Mouse (Mus musculus) liver, embryonic 13.5 days (tissue): ENCODE data around the gene Tagln2. TPM values are rescaled to one million over a fixed set of nuclear protein-coding genes. Genes with fewer than 3 reads are reported as not detected.

Experiments
- ATAC-seq: fragments of 200-750 bp; cut with Nextera tagmentation; 2 replicates; pipeline ENCODE4 v1.8.0; 2017; ENCODE audit warnings: low read depth, mild to moderate bottlenecking, moderate number of reproducible peaks, moderate library complexity
- DNase-seq: peaks from one replicate; pipeline ENCODE4 v3.0.0; 2022
- H3K27ac ChIP-seq: fragments of 300-500 bp; sonication (generic); 2 replicates; pipeline ENCODE4 v1.5.1; 2015; ENCODE audit warnings: moderate library complexity, mild to moderate bottlenecking, inconsistent platforms
- H3K27me3 ChIP-seq: fragments of 300-500 bp; sonication (generic); 2 replicates; pipeline ENCODE4 v1.6.1; 2015; ENCODE audit warnings: mild to moderate bottlenecking, inconsistent platforms
- H3K36me3 ChIP-seq: fragments of 300-500 bp; sonication (generic); 2 replicates; pipeline ENCODE4 v1.6.1; 2015; ENCODE audit warnings: mild to moderate bottlenecking, inconsistent platforms
- H3K4me1 ChIP-seq: fragments of 300-500 bp; sonication (generic); replicated peaks from 2 replicates; pipeline ENCODE4 v1.6.1; 2015; ENCODE audit warnings: inconsistent platforms
- H3K4me2 ChIP-seq: fragments of 300-500 bp; sonication (generic); 2 replicates; pipeline ENCODE4 v1.6.1; 2015; ENCODE audit warnings: inconsistent platforms, mild to moderate bottlenecking, moderate library complexity
- H3K4me3 ChIP-seq: fragments of 300-500 bp; sonication (generic); replicated peaks from 2 replicates; pipeline ENCODE4 v1.5.1; 2015; ENCODE audit warnings: mild to moderate bottlenecking, inconsistent platforms
- H3K9ac ChIP-seq: fragments of 300-500 bp; sonication (generic); 2 replicates; pipeline ENCODE4 v1.6.1; 2015; ENCODE audit warnings: mild to moderate bottlenecking, inconsistent platforms
- H3K9me3 ChIP-seq: fragments of 300-500 bp; sonication (generic); replicated peaks from 2 replicates; pipeline ENCODE4 v1.6.1; 2016; ENCODE audit warnings: inconsistent platforms
- WGBS: fragments of 180-500 bp; shearing (Covaris S2); methylation state at CpG from one replicate; pipeline ENCODE4 v1.1.7; 2015; ENCODE audit not compliant: insufficient replicate concordance; 5-methylcytosine and 5-hydroxymethylcytosine counted together
- polyA plus RNA-seq: library from polyadenylated mRNA; unstranded; fragments of >200 nt; fragmentation: Nextera tagmentation; extraction: Ambion mirVana; gene quantifications from 2 replicates; pipeline ENCODE4 v1.2.1, GENCODE M21; 2015

Gene Tagln2
- polyA plus RNA-seq, 1 experiment from 2014 or later: 127 TPM

- ATAC-seq: peak; percentile 44; the same call in 1 of the 2 replicates
- H3K9ac ChIP-seq: no peak overlapping the region
- H3K4me1 ChIP-seq: peaks cover 52% of the 10 kb centered on the region
- no peaks in the 10 kb centered on the region for H3K9me3 ChIP-seq
- no peak overlapping the region for H3K4me3 ChIP-seq
- H3K27ac ChIP-seq: peak overlapping the region; percentile 59
- no peak overlapping the region for H3K4me2 ChIP-seq
- no peaks in the 10 kb centered on the region for H3K36me3 ChIP-seq
- no peaks in the 10 kb centered on the region for H3K27me3 ChIP-seq
- 29% methylated on average over 1 of the region's 1 CpGs for WGBS
- DNase-seq: no peak
Observed at GRCm38 (mm10) chr1:172515396-172515795, 15.5 kb downstream of the Tagln2 start.

GRCm38 (mm10) chr1:172518013-172518412 is 18.2 kb downstream of the Tagln2 start:
- no peak overlapping the region for H3K4me2 ChIP-seq
- H3K27ac ChIP-seq: no peak overlapping the region
- ATAC-seq (no peak), DNase-seq (no peak)
- H3K9ac ChIP-seq: no peak overlapping the region
- H3K4me3 ChIP-seq: no peak overlapping the region
- H3K9me3 ChIP-seq: no peaks in the 10 kb centered on the region
- H3K27me3 ChIP-seq: peaks cover 15% of the 10 kb centered on the region; the same call in 1 of the 2 replicates
- H3K4me1 ChIP-seq: peaks cover 36% of the 10 kb centered on the region
- WGBS: 68% methylated on average over 4 of the region's 4 CpGs
- no peaks in the 10 kb centered on the region for H3K36me3 ChIP-seq

GRCm38 (mm10) chr1:172519644-172520043 is 19.8 kb downstream of the Tagln2 start:
- no peak overlapping the region for H3K4me2 ChIP-seq
- no peak for ATAC-seq
- no peaks in the 10 kb centered on the region for H3K36me3 ChIP-seq
- H3K9me3 ChIP-seq: no peaks in the 10 kb centered on the region
- peaks cover 21% of the 10 kb centered on the region for H3K4me1 ChIP-seq
- WGBS: 55% methylated on average over 6 of the region's 6 CpGs
- DNase-seq: no peak
- no peak overlapping the region for H3K9ac ChIP-seq
- H3K4me3 ChIP-seq: no peak overlapping the region
- H3K27ac ChIP-seq: no peak overlapping the region
- peaks cover 23% of the 10 kb centered on the region; the same call in 1 of the 2 replicates for H3K27me3 ChIP-seq

- Histone ChIP-seq H3K36me3 (no peaks in the 10 kb centered on the region), H3K27ac (no peak within 1 kb of the TSS), H3K4me2 (peak within 1 kb of the TSS; percentile 51), H3K9ac (no peak within 1 kb of the TSS), H3K4me1 (peaks cover 21% of the 10 kb centered on the region), H3K9me3 (no peaks in the 10 kb centered on the region), H3K4me3 (peak within 1 kb of the TSS; percentile 27), H3K27me3 (peaks cover 35% of the 10 kb centered on the region)
- DNase-seq (peak; percentile 39), ATAC-seq (peak; percentile 63)
- WGBS: 4% methylated on average over 28 of the region's 28 CpGs
Observed at GRCm38 (mm10) chr1:172520576-172521440, 21.0 kb downstream of the Tagln2 start, which contains the start of gene Cfap45. Gene Cfap45 (plus strand): TSS chr1:172520801.

- Histone ChIP-seq H3K27ac (no peak overlapping the region), H3K27me3 (peaks cover 52% of the 10 kb centered on the region), H3K36me3 (no peaks in the 10 kb centered on the region), H3K9ac (no peak overlapping the region), H3K9me3 (no peaks in the 10 kb centered on the region), H3K4me2 (no peak overlapping the region), H3K4me3 (no peak overlapping the region), H3K4me1 (peaks cover 38% of the 10 kb centered on the region)
- 34% methylated on average over 7 of the region's 7 CpGs for WGBS
- ATAC-seq (no peak), DNase-seq (no peak)
Observed at GRCm38 (mm10) chr1:172522524-172522923, 22.7 kb downstream of the Tagln2 start.

- Histone ChIP-seq H3K9ac (no peak overlapping the region), H3K36me3 (no peaks in the 10 kb centered on the region), H3K27me3 (peaks cover 54% of the 10 kb centered on the region), H3K9me3 (no peaks in the 10 kb centered on the region), H3K4me2 (no peak overlapping the region), H3K4me1 (peaks cover 39% of the 10 kb centered on the region), H3K4me3 (no peak overlapping the region), H3K27ac (no peak overlapping the region)
- ATAC-seq: no peak
- 51% methylated on average over 12 of the region's 12 CpGs for WGBS
- no peak for DNase-seq
Observed at GRCm38 (mm10) chr1:172523699-172524101, 23.9 kb downstream of the Tagln2 start.

GRCm38 (mm10) chr1:172525027-172525764 is 25.3 kb downstream of the Tagln2 start:
- no peak; the same call in 1 of the 2 replicates for ATAC-seq
- H3K4me2 ChIP-seq: no peak overlapping the region
- H3K9ac ChIP-seq: no peak overlapping the region

GRCm38 (mm10) chr1:172525971-172526370 is 26.1 kb downstream of the Tagln2 start:
- H3K27ac ChIP-seq: peak overlapping the region; percentile 61
- peak overlapping the region; percentile 46 for H3K4me2 ChIP-seq
- H3K9me3 ChIP-seq: no peaks in the 10 kb centered on the region
- H3K9ac ChIP-seq: no peak overlapping the region
- DNase-seq: no peak
- H3K4me3 ChIP-seq: 0 out of 2 replicates have a peak overlapping the region, but pooled peaks have one; percentile 3
- 15% methylated on average over 7 of the region's 7 CpGs for WGBS
- H3K36me3 ChIP-seq: no peaks in the 10 kb centered on the region
- H3K27me3 ChIP-seq: peaks cover 59% of the 10 kb centered on the region
- ATAC-seq: no peak
- peaks cover 35% of the 10 kb centered on the region for H3K4me1 ChIP-seq

More at GRCm38 (mm10) chr1:172525027-172525764, 25.3 kb downstream of the Tagln2 start:
- 14% methylated on average over 15 of the region's 15 CpGs for WGBS
- Histone ChIP-seq H3K27ac (no peak overlapping the region; the same call in 1 of the 2 replicates), H3K4me3 (no peak overlapping the region), H3K4me1 (peaks cover 39% of the 10 kb centered on the region), H3K27me3 (peaks cover 56% of the 10 kb centered on the region), H3K36me3 (no peaks in the 10 kb centered on the region), H3K9me3 (no peaks in the 10 kb centered on the region)
- DNase-seq: no peak

GRCm38 (mm10) chr1:172526380-172527081 is 26.7 kb downstream of the Tagln2 start:
- peak overlapping the region; percentile 46 for H3K4me2 ChIP-seq
- no peak overlapping the region for H3K9ac ChIP-seq
- H3K27me3 ChIP-seq: peaks cover 59% of the 10 kb centered on the region
- peak overlapping the region; percentile 61; the same call in 1 of the 2 replicates for H3K27ac ChIP-seq
- 0 out of 2 replicates have a peak overlapping the region, but pooled peaks have one; percentile 3 for H3K4me3 ChIP-seq
- ATAC-seq: peak; percentile 75
- peaks cover 30% of the 10 kb centered on the region for H3K4me1 ChIP-seq
- DNase-seq: peak; percentile 45
- no peaks in the 10 kb centered on the region for H3K36me3 ChIP-seq
- H3K9me3 ChIP-seq: no peaks in the 10 kb centered on the region
- 6% methylated on average over 23 of the region's 23 CpGs for WGBS

- Histone ChIP-seq H3K4me2 (no peak overlapping the region), H3K4me1 (peaks cover 31% of the 10 kb centered on the region), H3K27ac (no peak overlapping the region), H3K27me3 (peaks cover 63% of the 10 kb centered on the region), H3K9me3 (no peaks in the 10 kb centered on the region), H3K9ac (no peak overlapping the region), H3K36me3 (no peaks in the 10 kb centered on the region), H3K4me3 (no peak overlapping the region)
- WGBS: 67% methylated on average over 10 of the region's 10 CpGs
- no peak for ATAC-seq
- no peak for DNase-seq
Observed at GRCm38 (mm10) chr1:172527431-172527830, 27.6 kb downstream of the Tagln2 start.

GRCm38 (mm10) chr1:172528701-172529100 is 28.9 kb downstream of the Tagln2 start:
- Histone ChIP-seq H3K27ac (no peak overlapping the region), H3K27me3 (peaks cover 65% of the 10 kb centered on the region), H3K9me3 (no peaks in the 10 kb centered on the region), H3K4me3 (no peak overlapping the region), H3K9ac (no peak overlapping the region), H3K4me1 (peaks cover 34% of the 10 kb centered on the region), H3K4me2 (no peak overlapping the region), H3K36me3 (no peaks in the 10 kb centered on the region)
- ATAC-seq: peak; percentile 43; the same call in 1 of the 2 replicates
- DNase-seq: peak; percentile 47
- WGBS: 5% methylated on average over 7 of the region's 7 CpGs
